Comparison of ENCODE assay signal across 8 mouse cellular contexts in genomic region chr2:103547132-103547531, GRCm38 (mm10). TPM values are rescaled to one million over a fixed set of nuclear protein-coding genes. Genes with fewer than 3 reads are reported as not detected.
DNase-seq lines count a peak whose midpoint lies in the region; ATAC-seq lines count a peak whose summit lies in the region.

No protein-coding gene starts in this region.

- no peaks in the 10 kb centered on the region for H3K9me3 ChIP-seq in midbrain, embryonic 14.5 days (ENCODE audit: control insufficient read depth, low read length)
- H3K9me3 ChIP-seq in midbrain, embryonic 15.5 days = no peaks in the 10 kb centered on the region
- no peaks in the 10 kb centered on the region for H3K9me3 ChIP-seq in limb, embryonic 11.5 days (ENCODE audit: control insufficient read depth, low read length)

- peak; percentile 58 for DNase-seq in midbrain, embryonic 14.5 days
- peak; percentile 64 for DNase-seq in adrenal gland, adult 2 months
- peak; percentile 83 for DNase-seq in embryo, embryonic 10 days (ENCODE audit: low spot score)
- DNase-seq in heart, postnatal 36 days = peak; percentile 63 to 69
- DNase-seq in limb, embryonic 11.5 days (ENCODE audit: low spot score) = peak; percentile 73
- peak; percentile 60 for DNase-seq in ovary, postnatal 36 days (ENCODE audit: low spot score)
- DNase-seq in thymus, postnatal 36 days = peak; percentile 73 to 77

- no peak overlapping the region for H3K27ac ChIP-seq in midbrain, embryonic 14.5 days (replicated peaks; ENCODE audit: low read depth, low read length)
- no peak overlapping the region for H3K27ac ChIP-seq in midbrain, embryonic 15.5 days
- H3K27ac ChIP-seq in limb, embryonic 11.5 days (replicated peaks; ENCODE audit: low read depth, low read length) = no peak overlapping the region

- H3K27me3 ChIP-seq in midbrain, embryonic 14.5 days (ENCODE audit: control insufficient read depth, insufficient read depth, low read length) = no peaks in the 10 kb centered on the region
- H3K27me3 ChIP-seq in midbrain, embryonic 15.5 days (replicated peaks) = no peaks in the 10 kb centered on the region
- H3K27me3 ChIP-seq in limb, embryonic 11.5 days (ENCODE audit: control insufficient read depth, insufficient read depth, low read length) = no peaks in the 10 kb centered on the region

- H3K9ac ChIP-seq in midbrain, embryonic 14.5 days (replicated peaks; ENCODE audit: low read length) = no peak overlapping the region
- no peak overlapping the region for H3K9ac ChIP-seq in midbrain, embryonic 15.5 days
- H3K9ac ChIP-seq in limb, embryonic 11.5 days (ENCODE audit: low read length) = no peak overlapping the region

- H3K4me2 ChIP-seq in midbrain, embryonic 14.5 days (ENCODE audit: low read length) = no peak overlapping the region
- H3K4me2 ChIP-seq in midbrain, embryonic 15.5 days = no peak overlapping the region
- H3K4me2 ChIP-seq in limb, embryonic 11.5 days (ENCODE audit: low read depth, severe bottlenecking) = no peak overlapping the region

- H3K4me1 ChIP-seq in midbrain, embryonic 14.5 days (ENCODE audit: control insufficient read depth, insufficient read depth, low read length) = no peaks in the 10 kb centered on the region
- no peaks in the 10 kb centered on the region for H3K4me1 ChIP-seq in midbrain, embryonic 15.5 days
- no peaks in the 10 kb centered on the region for H3K4me1 ChIP-seq in limb, embryonic 11.5 days (ENCODE audit: control insufficient read depth, insufficient read depth, low read length)

- no peak for ATAC-seq in midbrain, embryonic 14.5 days (ENCODE audit: low FRiP score, low TSS enrichment)
- ATAC-seq in midbrain, embryonic 15.5 days (replicated peaks) = no peak
- ATAC-seq in limb, embryonic 11.5 days (ENCODE audit: insufficient number of reproducible peaks, low FRiP score, low TSS enrichment, low read depth) = no peak

- intact Hi-C loops in heart, postnatal 36 days (cut with DNase I) = loop anchor here (1.0 kb wide), 1 partner anchor 91 kb away; no protein-coding TSS in a partner anchor

- no peak overlapping the region for H3K4me3 ChIP-seq in midbrain, embryonic 14.5 days (replicated peaks; ENCODE audit: low read depth, low read length)
- H3K4me3 ChIP-seq in midbrain, embryonic 15.5 days = no peak overlapping the region
- H3K4me3 ChIP-seq in limb, embryonic 11.5 days (ENCODE audit: low read depth, low read length) = no peak overlapping the region

- 13% methylated on average over 2 of the region's 2 CpGs for WGBS in midbrain, embryonic 14.5 days
- WGBS in midbrain, embryonic 15.5 days = 11% methylated on average over 2 of the region's 2 CpGs
- WGBS in limb, embryonic 11.5 days = 16% methylated on average over 2 of the region's 2 CpGs

- H3K36me3 ChIP-seq in midbrain, embryonic 14.5 days (ENCODE audit: control insufficient read depth, insufficient read depth, low read length) = no peaks in the 10 kb centered on the region
- no peaks in the 10 kb centered on the region for H3K36me3 ChIP-seq in midbrain, embryonic 15.5 days (replicated peaks)
- H3K36me3 ChIP-seq in limb, embryonic 11.5 days (ENCODE audit: control insufficient read depth, insufficient read depth, low read length) = no peaks in the 10 kb centered on the region

RNA-seq across cellular contexts. Expression of gene Abtb2, which starts 19.0 kb away (rescaled TPM):
- polyA plus RNA-seq in midbrain, embryonic 14.5 days (2014; fragmentation: Nextera tagmentation; extraction: Ambion mirVana) = 8.3 and 10.2 TPM in 2 replicates
- 9.6 and 10.3 TPM in 2 replicates for polyA plus RNA-seq in midbrain, embryonic 15.5 days (2015; fragmentation: Nextera tagmentation; extraction: Ambion mirVana)
- 10 to 100 TPM in 1 of 2 experiments, 1 to 10 TPM in 1; 6.3 to 36.7 TPM for total RNA-seq in adrenal gland, adult 2 months (2021)
- polyA plus RNA-seq in adrenal gland, adult 2 months (2012; rRNA removed) = 46.1 and 72.3 TPM in 2 replicates
- 10 to 100 TPM; 21.9 to 24.4 TPM for total RNA-seq in heart, postnatal 36 days (2021)
- polyA plus RNA-seq in limb, embryonic 11.5 days (2014; fragmentation: Nextera tagmentation; extraction: Ambion mirVana) = 11.5 and 11.6 TPM in 2 replicates
